Mouse (Mus musculus) liver, embryonic 13.5 days (tissue): ENCODE measurements at regions not wholly inside any gene's neighbourhood (a gene's known extent, or its start where the extent isn't known, plus 50 kb on each side); places are given as distances from the start of the nearest gene placed in this dataset.

Experiments used
- ATAC-seq: fragments of 200-750 bp; cut with Nextera tagmentation; 2 replicates; pipeline ENCODE4 v1.8.0; 2017; ENCODE audit warnings: low read depth, mild to moderate bottlenecking, moderate number of reproducible peaks, moderate library complexity
- DNase-seq: peaks from one replicate; pipeline ENCODE4 v3.0.0; 2022
- H3K27ac ChIP-seq: fragments of 300-500 bp; sonication (generic); 2 replicates; pipeline ENCODE4 v1.5.1; 2015; ENCODE audit warnings: moderate library complexity, mild to moderate bottlenecking, inconsistent platforms
- H3K27me3 ChIP-seq: fragments of 300-500 bp; sonication (generic); 2 replicates; pipeline ENCODE4 v1.6.1; 2015; ENCODE audit warnings: mild to moderate bottlenecking, inconsistent platforms
- H3K36me3 ChIP-seq: fragments of 300-500 bp; sonication (generic); 2 replicates; pipeline ENCODE4 v1.6.1; 2015; ENCODE audit warnings: mild to moderate bottlenecking, inconsistent platforms
- H3K4me1 ChIP-seq: fragments of 300-500 bp; sonication (generic); replicated peaks from 2 replicates; pipeline ENCODE4 v1.6.1; 2015; ENCODE audit warnings: inconsistent platforms
- H3K4me2 ChIP-seq: fragments of 300-500 bp; sonication (generic); 2 replicates; pipeline ENCODE4 v1.6.1; 2015; ENCODE audit warnings: inconsistent platforms, mild to moderate bottlenecking, moderate library complexity
- H3K4me3 ChIP-seq: fragments of 300-500 bp; sonication (generic); replicated peaks from 2 replicates; pipeline ENCODE4 v1.5.1; 2015; ENCODE audit warnings: mild to moderate bottlenecking, inconsistent platforms
- H3K9ac ChIP-seq: fragments of 300-500 bp; sonication (generic); 2 replicates; pipeline ENCODE4 v1.6.1; 2015; ENCODE audit warnings: mild to moderate bottlenecking, inconsistent platforms
- H3K9me3 ChIP-seq: fragments of 300-500 bp; sonication (generic); replicated peaks from 2 replicates; pipeline ENCODE4 v1.6.1; 2016; ENCODE audit warnings: inconsistent platforms
- WGBS: fragments of 180-500 bp; shearing (Covaris S2); methylation state at CpG from one replicate; pipeline ENCODE4 v1.1.7; 2015; ENCODE audit not compliant: insufficient replicate concordance; 5-methylcytosine and 5-hydroxymethylcytosine counted together

- Histone ChIP-seq H3K27ac (no peak overlapping the region), H3K9me3 (no peaks in the 10 kb centered on the region), H3K36me3 (no peaks in the 10 kb centered on the region), H3K9ac (no peak overlapping the region), H3K4me2 (no peak overlapping the region), H3K27me3 (no peaks in the 10 kb centered on the region), H3K4me1 (no peaks in the 10 kb centered on the region), H3K4me3 (no peak overlapping the region)
- DNase-seq (no peak), ATAC-seq (no peak)
- WGBS = 71% methylated on average over 8 of the region's 8 CpGs
Measured at GRCm38 (mm10) chr2:178983801-178984200, 458.4 kb upstream of the Cdh4 start.

GRCm38 (mm10) chr2:178987935-178988334 lies 454.3 kb upstream of the Cdh4 start:
- Histone ChIP-seq H3K36me3 (no peaks in the 10 kb centered on the region), H3K4me1 (no peaks in the 10 kb centered on the region), H3K9me3 (no peaks in the 10 kb centered on the region), H3K4me2 (no peak overlapping the region), H3K4me3 (no peak overlapping the region), H3K27me3 (no peaks in the 10 kb centered on the region), H3K9ac (no peak overlapping the region), H3K27ac (no peak overlapping the region)
- no peak for ATAC-seq
- no peak for DNase-seq
- WGBS = 66% methylated on average over 10 of the region's 10 CpGs

GRCm38 (mm10) chr2:178989291-178989690 lies 452.9 kb upstream of the Cdh4 start:
- no peaks in the 10 kb centered on the region for H3K27me3 ChIP-seq
- H3K9ac ChIP-seq = no peak overlapping the region
- H3K36me3 ChIP-seq = no peaks in the 10 kb centered on the region
- H3K4me1 ChIP-seq = no peaks in the 10 kb centered on the region
- DNase-seq (no peak), ATAC-seq (no peak)
- no peak overlapping the region for H3K27ac ChIP-seq
- H3K4me3 ChIP-seq = no peak overlapping the region
- WGBS = 61% methylated on average over 7 of the region's 7 CpGs
- no peak overlapping the region for H3K4me2 ChIP-seq
- H3K9me3 ChIP-seq = no peaks in the 10 kb centered on the region

- no peak for DNase-seq
- no peak overlapping the region for H3K4me3 ChIP-seq
- 72% methylated on average over 1 of the region's 1 CpGs for WGBS
Measured at GRCm38 (mm10) chr2:178989784-178990183, 452.4 kb upstream of the Cdh4 start.

GRCm38 (mm10) chr2:178990959-178991358 lies 451.3 kb upstream of the Cdh4 start:
- no peak overlapping the region for H3K4me2 ChIP-seq
- DNase-seq (no peak), ATAC-seq (no peak)
- no peak overlapping the region for H3K9ac ChIP-seq
- no peaks in the 10 kb centered on the region for H3K4me1 ChIP-seq
- no peak overlapping the region for H3K4me3 ChIP-seq
- WGBS = 64% methylated on average over 4 of the region's 4 CpGs
- no peak overlapping the region for H3K27ac ChIP-seq
- H3K36me3 ChIP-seq = no peaks in the 10 kb centered on the region
- H3K9me3 ChIP-seq = no peaks in the 10 kb centered on the region
- H3K27me3 ChIP-seq = no peaks in the 10 kb centered on the region

More at GRCm38 (mm10) chr2:178989784-178990183, 452.4 kb upstream of the Cdh4 start:
- Histone ChIP-seq H3K27ac (no peak overlapping the region), H3K9me3 (no peaks in the 10 kb centered on the region), H3K36me3 (no peaks in the 10 kb centered on the region), H3K9ac (no peak overlapping the region), H3K27me3 (no peaks in the 10 kb centered on the region), H3K4me1 (no peaks in the 10 kb centered on the region), H3K4me2 (no peak overlapping the region)
- ATAC-seq = no peak

GRCm38 (mm10) chr2:178992334-178993116 lies 449.7 kb upstream of the Cdh4 start:
- Histone ChIP-seq H3K4me2 (no peak overlapping the region), H3K4me1 (no peaks in the 10 kb centered on the region), H3K4me3 (no peak overlapping the region), H3K27ac (no peak overlapping the region), H3K27me3 (no peaks in the 10 kb centered on the region), H3K36me3 (no peaks in the 10 kb centered on the region), H3K9ac (no peak overlapping the region), H3K9me3 (no peaks in the 10 kb centered on the region)
- 58% methylated on average over 8 of the region's 8 CpGs for WGBS
- no peak for ATAC-seq
- DNase-seq = no peak

- Histone ChIP-seq H3K4me1 (no peaks in the 10 kb centered on the region), H3K4me2 (no peak overlapping the region), H3K4me3 (no peak overlapping the region), H3K9me3 (0 out of 2 replicates have a peak, but pooled peaks cover 6% of the 10 kb centered on the region), H3K9ac (no peak overlapping the region), H3K36me3 (no peaks in the 10 kb centered on the region), H3K27me3 (no peaks in the 10 kb centered on the region), H3K27ac (no peak overlapping the region)
- DNase-seq (no peak), ATAC-seq (no peak)
- 52% methylated on average over 2 of the region's 2 CpGs for WGBS
Measured at GRCm38 (mm10) chr2:178997921-178998320, 444.3 kb upstream of the Cdh4 start.

GRCm38 (mm10) chr2:179000448-179001081 lies 441.7 kb upstream of the Cdh4 start:
- no peak overlapping the region for H3K4me2 ChIP-seq
- DNase-seq (no peak), ATAC-seq (no peak)
- 0 out of 2 replicates have a peak, but pooled peaks cover 6% of the 10 kb centered on the region for H3K9me3 ChIP-seq
- no peak overlapping the region for H3K4me3 ChIP-seq
- H3K9ac ChIP-seq = no peak overlapping the region
- no peak overlapping the region for H3K27ac ChIP-seq
- H3K36me3 ChIP-seq = no peaks in the 10 kb centered on the region
- H3K4me1 ChIP-seq = no peaks in the 10 kb centered on the region
- 69% methylated on average over 17 of the region's 17 CpGs for WGBS
- H3K27me3 ChIP-seq = no peaks in the 10 kb centered on the region

- ATAC-seq (no peak), DNase-seq (no peak)
- H3K4me3 ChIP-seq = no peak overlapping the region
- H3K9me3 ChIP-seq = no peaks in the 10 kb centered on the region
- H3K4me2 ChIP-seq = no peak overlapping the region
- H3K4me1 ChIP-seq = no peaks in the 10 kb centered on the region
- no peaks in the 10 kb centered on the region for H3K27me3 ChIP-seq
- H3K27ac ChIP-seq = no peak overlapping the region
- no peaks in the 10 kb centered on the region for H3K36me3 ChIP-seq
- H3K9ac ChIP-seq = no peak overlapping the region
- WGBS = 69% methylated on average over 6 of the region's 6 CpGs
Measured at GRCm38 (mm10) chr2:179007766-179008165, 434.5 kb upstream of the Cdh4 start.

- no peaks in the 10 kb centered on the region for H3K9me3 ChIP-seq
- no peaks in the 10 kb centered on the region for H3K36me3 ChIP-seq
- no peak overlapping the region for H3K4me3 ChIP-seq
- no peak overlapping the region for H3K27ac ChIP-seq
- 59% methylated on average over 6 of the region's 6 CpGs for WGBS
- no peak overlapping the region for H3K9ac ChIP-seq
- ATAC-seq = no peak
- no peak overlapping the region for H3K4me2 ChIP-seq
- H3K4me1 ChIP-seq = no peaks in the 10 kb centered on the region
- no peaks in the 10 kb centered on the region for H3K27me3 ChIP-seq
- DNase-seq = no peak
Measured at GRCm38 (mm10) chr2:179013891-179014593, 428.2 kb upstream of the Cdh4 start.

- Histone ChIP-seq H3K27me3 (no peaks in the 10 kb centered on the region), H3K4me3 (no peak overlapping the region), H3K27ac (no peak overlapping the region), H3K4me1 (no peaks in the 10 kb centered on the region), H3K9ac (no peak overlapping the region), H3K36me3 (no peaks in the 10 kb centered on the region), H3K9me3 (no peaks in the 10 kb centered on the region), H3K4me2 (no peak overlapping the region)
- DNase-seq (no peak), ATAC-seq (no peak)
- WGBS = 44% methylated on average over 5 of the region's 5 CpGs
Measured at GRCm38 (mm10) chr2:179022675-179023194, 419.5 kb upstream of the Cdh4 start.
